Mouse (Mus musculus): Measurements from ENCODE around the gene Pitpnc1. TPM values are rescaled to one million over a fixed set of nuclear protein-coding genes. Genes with fewer than 3 reads are reported as not detected.

Pitpnc1 gene
- polyA plus RNA-seq, 1 experiment from 2014 or later: 35.2 TPM

- ATAC-seq (ENCODE audit: low FRiP score): no peak
- no peak overlapping the region for H3K4me3 ChIP-seq
- no peaks in the 10 kb centered on the region for H3K9me3 ChIP-seq
- peaks cover 30% of the 10 kb centered on the region for H3K4me1 ChIP-seq (replicated peaks)
- H3K36me3 ChIP-seq: no peaks in the 10 kb centered on the region
- no peak overlapping the region for H3K27ac ChIP-seq
- H3K27me3 ChIP-seq: no peaks in the 10 kb centered on the region
- 84% methylated on average over 7 of the region's 7 CpGs for WGBS
- H3K9ac ChIP-seq: no peak overlapping the region
- H3K4me2 ChIP-seq: no peak overlapping the region
Measured at GRCm38 (mm10) chr11:107410804-107411203, 59.7 kb downstream of the Pitpnc1 start.

- no peak overlapping the region for H3K9ac ChIP-seq
- no peak overlapping the region for H3K4me2 ChIP-seq
- H3K4me1 ChIP-seq (replicated peaks): peaks cover 25% of the 10 kb centered on the region
- H3K9me3 ChIP-seq: no peaks in the 10 kb centered on the region
- H3K4me3 ChIP-seq: no peak overlapping the region
- no peak for ATAC-seq (ENCODE audit: low FRiP score)
- WGBS: 68% methylated on average over 5 of the region's 5 CpGs
- H3K27me3 ChIP-seq: no peaks in the 10 kb centered on the region
- no peaks in the 10 kb centered on the region for H3K36me3 ChIP-seq
- H3K27ac ChIP-seq: no peak overlapping the region
Measured at GRCm38 (mm10) chr11:107410090-107410732, 60.3 kb downstream of the Pitpnc1 start.

- Histone ChIP-seq H3K27me3 (no peaks in the 10 kb centered on the region), H3K9me3 (no peaks in the 10 kb centered on the region), H3K36me3 (no peaks in the 10 kb centered on the region), H3K4me3 (no peak overlapping the region), H3K4me2 (no peak overlapping the region), H3K9ac (no peak overlapping the region), H3K4me1 (replicated peaks) (peaks cover 16% of the 10 kb centered on the region), H3K27ac (no peak overlapping the region)
- ATAC-seq (ENCODE audit: low FRiP score): no peak
- 93% methylated on average over 7 of the region's 7 CpGs for WGBS
Measured at GRCm38 (mm10) chr11:107408886-107409285, 61.6 kb downstream of the Pitpnc1 start.

GRCm38 (mm10) chr11:107407698-107408097, 62.8 kb downstream of the Pitpnc1 start:
- H3K4me3 ChIP-seq: no peak overlapping the region
- 89% methylated on average over 9 of the region's 9 CpGs for WGBS
- H3K9ac ChIP-seq: no peak overlapping the region
- ATAC-seq (ENCODE audit: low FRiP score): no peak
- H3K9me3 ChIP-seq: no peaks in the 10 kb centered on the region
- peaks cover 4% of the 10 kb centered on the region for H3K4me1 ChIP-seq (replicated peaks)
- H3K27me3 ChIP-seq: no peaks in the 10 kb centered on the region
- H3K27ac ChIP-seq: no peak overlapping the region
- no peak overlapping the region for H3K4me2 ChIP-seq
- H3K36me3 ChIP-seq: no peaks in the 10 kb centered on the region

- Histone ChIP-seq H3K27ac (no peak overlapping the region), H3K4me3 (no peak overlapping the region), H3K36me3 (no peaks in the 10 kb centered on the region), H3K4me2 (no peak overlapping the region), H3K4me1 (replicated peaks) (0 out of 2 replicates have a peak, but pooled peaks cover 2% of the 10 kb centered on the region), H3K9ac (no peak overlapping the region), H3K9me3 (no peaks in the 10 kb centered on the region), H3K27me3 (no peaks in the 10 kb centered on the region)
- ATAC-seq (ENCODE audit: low FRiP score): no peak
- WGBS: 95% methylated on average over 11 of the region's 11 CpGs
Measured at GRCm38 (mm10) chr11:107405606-107406333, 64.7 kb downstream of the Pitpnc1 start.

- no peak overlapping the region for H3K9ac ChIP-seq
- H3K9me3 ChIP-seq: no peaks in the 10 kb centered on the region
- no peak for ATAC-seq (ENCODE audit: low FRiP score)
- no peak overlapping the region for H3K4me3 ChIP-seq
- 77% methylated on average over 10 of the region's 10 CpGs for WGBS
- 0 out of 2 replicates have a peak, but pooled peaks cover 4% of the 10 kb centered on the region for H3K4me1 ChIP-seq (replicated peaks)
- no peaks in the 10 kb centered on the region for H3K27me3 ChIP-seq
- no peak overlapping the region for H3K4me2 ChIP-seq
- H3K27ac ChIP-seq: no peak overlapping the region
- no peaks in the 10 kb centered on the region for H3K36me3 ChIP-seq
Measured at GRCm38 (mm10) chr11:107403309-107403708, 67.2 kb downstream of the Pitpnc1 start.

GRCm38 (mm10) chr11:107401839-107402590, 68.5 kb downstream of the Pitpnc1 start:
- ATAC-seq (ENCODE audit: low FRiP score): no peak
- H3K4me2 ChIP-seq: no peak overlapping the region
- no peaks in the 10 kb centered on the region for H3K36me3 ChIP-seq
- H3K27ac ChIP-seq: no peak overlapping the region
- no peaks in the 10 kb centered on the region for H3K27me3 ChIP-seq
- 95% methylated on average over 5 of the region's 5 CpGs for WGBS
- no peak overlapping the region for H3K9ac ChIP-seq
- no peak overlapping the region for H3K4me3 ChIP-seq
- H3K9me3 ChIP-seq: no peaks in the 10 kb centered on the region
- H3K4me1 ChIP-seq (replicated peaks): peaks cover 13% of the 10 kb centered on the region

- WGBS: 78% methylated on average over 7 of the region's 7 CpGs
- Histone ChIP-seq H3K36me3 (no peaks in the 10 kb centered on the region), H3K27me3 (no peaks in the 10 kb centered on the region), H3K4me2 (no peak overlapping the region), H3K27ac (no peak overlapping the region), H3K4me1 (replicated peaks) (peaks cover 16% of the 10 kb centered on the region), H3K9me3 (no peaks in the 10 kb centered on the region), H3K9ac (no peak overlapping the region), H3K4me3 (no peak overlapping the region)
- ATAC-seq (ENCODE audit: low FRiP score): no peak
Measured at GRCm38 (mm10) chr11:107400826-107401225, 69.7 kb downstream of the Pitpnc1 start.

- H3K4me1 ChIP-seq (replicated peaks): peaks cover 16% of the 10 kb centered on the region
- H3K9me3 ChIP-seq: no peaks in the 10 kb centered on the region
- 76% methylated on average over 10 of the region's 10 CpGs for WGBS
- no peaks in the 10 kb centered on the region for H3K27me3 ChIP-seq
- no peak overlapping the region for H3K4me3 ChIP-seq
- no peaks in the 10 kb centered on the region for H3K36me3 ChIP-seq
- H3K9ac ChIP-seq: no peak overlapping the region
- H3K4me2 ChIP-seq: no peak overlapping the region
- H3K27ac ChIP-seq: no peak overlapping the region
- ATAC-seq (ENCODE audit: low FRiP score): no peak
Measured at GRCm38 (mm10) chr11:107400005-107400404, 70.5 kb downstream of the Pitpnc1 start.

- no peaks in the 10 kb centered on the region for H3K36me3 ChIP-seq
- no peak overlapping the region for H3K9ac ChIP-seq
- H3K27ac ChIP-seq: no peak overlapping the region
- ATAC-seq (ENCODE audit: low FRiP score): no peak
- peaks cover 19% of the 10 kb centered on the region for H3K4me1 ChIP-seq (replicated peaks)
- H3K4me2 ChIP-seq: no peak overlapping the region
- 81% methylated on average over 10 of the region's 10 CpGs for WGBS
- no peaks in the 10 kb centered on the region for H3K27me3 ChIP-seq
- no peak overlapping the region for H3K4me3 ChIP-seq
- no peaks in the 10 kb centered on the region for H3K9me3 ChIP-seq
Measured at GRCm38 (mm10) chr11:107397326-107397998, 73.0 kb downstream of the Pitpnc1 start.

GRCm38 (mm10) chr11:107394245-107394644, 76.3 kb downstream of the Pitpnc1 start:
- Histone ChIP-seq H3K36me3 (no peaks in the 10 kb centered on the region), H3K9ac (no peak overlapping the region), H3K27me3 (no peaks in the 10 kb centered on the region), H3K4me3 (no peak overlapping the region), H3K4me1 (replicated peaks) (peaks cover 35% of the 10 kb centered on the region), H3K27ac (no peak overlapping the region), H3K9me3 (no peaks in the 10 kb centered on the region), H3K4me2 (no peak overlapping the region)
- ATAC-seq (ENCODE audit: low FRiP score): no peak
- WGBS: 88% methylated on average over 3 of the region's 3 CpGs

- ATAC-seq (ENCODE audit: low FRiP score): no peak
- no peak overlapping the region for H3K4me2 ChIP-seq
- 89% methylated on average over 12 of the region's 12 CpGs for WGBS
- H3K9ac ChIP-seq: no peak overlapping the region
- no peaks in the 10 kb centered on the region for H3K27me3 ChIP-seq
- H3K4me1 ChIP-seq (replicated peaks): peaks cover 35% of the 10 kb centered on the region
- H3K36me3 ChIP-seq: no peaks in the 10 kb centered on the region
- H3K9me3 ChIP-seq: no peaks in the 10 kb centered on the region
- H3K4me3 ChIP-seq: no peak overlapping the region
- no peak overlapping the region for H3K27ac ChIP-seq
Measured at GRCm38 (mm10) chr11:107393828-107394165, 76.7 kb downstream of the Pitpnc1 start.
